ENCODE assay signal across 22 mouse cellular contexts in the genomic region with DNA sequence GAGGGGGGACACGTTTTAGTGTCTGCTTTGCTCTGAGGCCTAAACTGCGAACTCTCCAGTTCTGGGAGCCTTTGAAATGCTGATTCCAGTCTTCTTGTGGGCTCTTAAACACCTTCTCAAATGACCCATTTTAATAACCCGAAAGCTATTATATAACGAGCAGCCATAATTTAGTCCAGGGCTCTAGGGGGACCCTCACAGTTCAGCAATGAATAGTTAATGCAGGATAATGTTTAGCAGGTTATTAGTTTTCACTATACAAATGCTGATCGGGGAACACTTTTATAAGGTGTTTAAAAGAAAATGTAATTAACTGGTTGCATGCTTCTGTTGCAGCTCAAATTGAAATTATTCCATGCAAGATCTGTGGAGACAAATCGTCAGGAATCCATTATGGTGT. TPM values are rescaled to one million over a fixed set of nuclear protein-coding genes. Genes with fewer than 3 reads are reported as not detected.
A peak's percentile ranks its signal among the peaks of the same experiment; 100 is the strongest.
DNase-seq lines count a peak whose midpoint lies in the region; ATAC-seq lines count a peak whose summit lies in the region.
"Had no signal": no experiment of that assay in that cellular context is flagged by ENCODE, and none has a peak within 500 bp of the region (broad histone marks: within the 10 kb centered on the region; RNA-seq: fewer than 3 reads in every experiment).

No protein-coding gene starts in this region.

- no peak overlapping the region for H3K4me3 ChIP-seq in embryonic facial prominence, embryonic 11.5 days (ENCODE audit: low read depth, low read length)
- no peak overlapping the region for H3K4me3 ChIP-seq in embryonic facial prominence, embryonic 10.5 days
- no peak overlapping the region for H3K4me3 ChIP-seq in midbrain, embryonic 14.5 days (replicated peaks; ENCODE audit: low read depth, low read length)
- no peak overlapping the region for H3K4me3 ChIP-seq in midbrain, embryonic 10.5 days
- H3K4me3 ChIP-seq in limb, embryonic 10.5 days: no peak overlapping the region
- H3K4me3 ChIP-seq in neural tube, embryonic 14.5 days (ENCODE audit: low read depth, low read length): no peak overlapping the region
- H3K4me3 ChIP-seq: embryonic facial prominence, embryonic 12.5 days; intestine, embryonic 15.5 days; myocyte had no signal

- H3K4me2 ChIP-seq in embryonic facial prominence, embryonic 11.5 days (ENCODE audit: low read depth, low read length): no peak overlapping the region
- no peak overlapping the region for H3K4me2 ChIP-seq in midbrain, embryonic 14.5 days (ENCODE audit: low read length)
- no peak overlapping the region for H3K4me2 ChIP-seq in neural tube, embryonic 14.5 days (ENCODE audit: low read depth, low read length)
- H3K4me2 ChIP-seq: embryonic facial prominence, embryonic 12.5 days; intestine, embryonic 15.5 days had no signal

- no peaks in the 10 kb centered on the region for H3K9me3 ChIP-seq in embryonic facial prominence, embryonic 11.5 days (replicated peaks; ENCODE audit: control insufficient read depth, low read length)
- H3K9me3 ChIP-seq in embryonic facial prominence, embryonic 10.5 days: no peaks in the 10 kb centered on the region
- H3K9me3 ChIP-seq in midbrain, embryonic 14.5 days (ENCODE audit: control insufficient read depth, low read length): no peaks in the 10 kb centered on the region
- no peaks in the 10 kb centered on the region for H3K9me3 ChIP-seq in midbrain, embryonic 10.5 days (replicated peaks)
- H3K9me3 ChIP-seq in limb, embryonic 10.5 days (replicated peaks): no peaks in the 10 kb centered on the region
- H3K9me3 ChIP-seq in neural tube, embryonic 14.5 days (ENCODE audit: control insufficient read depth, low read length): no peaks in the 10 kb centered on the region
- H3K9me3 ChIP-seq: embryonic facial prominence, embryonic 12.5 days; intestine, embryonic 15.5 days had no signal

- 47% methylated on average over 6 of the region's 6 CpGs for WGBS in embryonic facial prominence, embryonic 11.5 days
- WGBS in embryonic facial prominence, embryonic 10.5 days: 68% methylated on average over 6 of the region's 6 CpGs
- 49% methylated on average over 6 of the region's 6 CpGs for WGBS in midbrain, embryonic 14.5 days
- 87% methylated on average over 6 of the region's 6 CpGs for WGBS in midbrain, embryonic 10.5 days
- 30% methylated on average over 6 of the region's 6 CpGs for WGBS in limb, embryonic 10.5 days
- 30% methylated on average over 6 of the region's 6 CpGs for WGBS in neural tube, embryonic 14.5 days

- no peaks in the 10 kb centered on the region for H3K36me3 ChIP-seq in embryonic facial prominence, embryonic 11.5 days (replicated peaks; ENCODE audit: control insufficient read depth, insufficient read depth, low read depth, low read length)
- no peaks in the 10 kb centered on the region; the same call in 1 of the 2 replicates for H3K36me3 ChIP-seq in embryonic facial prominence, embryonic 10.5 days (replicated peaks)
- H3K36me3 ChIP-seq in midbrain, embryonic 14.5 days (ENCODE audit: control insufficient read depth, insufficient read depth, low read length): no peaks in the 10 kb centered on the region
- no peaks in the 10 kb centered on the region for H3K36me3 ChIP-seq in midbrain, embryonic 10.5 days
- H3K36me3 ChIP-seq in limb, embryonic 10.5 days: no peaks in the 10 kb centered on the region
- H3K36me3 ChIP-seq in neural tube, embryonic 14.5 days (ENCODE audit: control insufficient read depth, insufficient read depth, low read length): no peaks in the 10 kb centered on the region
- H3K36me3 ChIP-seq: embryonic facial prominence, embryonic 12.5 days; intestine, embryonic 15.5 days had no signal

- ATAC-seq in embryonic facial prominence, embryonic 11.5 days (replicated peaks; ENCODE audit: insufficient number of reproducible peaks, low FRiP score, low TSS enrichment, low read depth): no peak
- ATAC-seq in midbrain, embryonic 14.5 days (ENCODE audit: low FRiP score, low TSS enrichment): no peak
- peak; percentile 88 for ATAC-seq in neural tube, embryonic 14.5 days (ENCODE audit: low read depth)
- ATAC-seq in activated CD4-positive, CD25-positive, alpha-beta regulatory T cell, adult 4 months: no peak
- ATAC-seq: forebrain, postnatal 0 days; intestine, embryonic 15.5 days; lung, postnatal 0 days had no signal

- H3K27ac ChIP-seq in embryonic facial prominence, embryonic 11.5 days (replicated peaks; ENCODE audit: low read depth, low read length): no peak overlapping the region
- no peak overlapping the region for H3K27ac ChIP-seq in embryonic facial prominence, embryonic 10.5 days (replicated peaks)
- no peak overlapping the region for H3K27ac ChIP-seq in midbrain, embryonic 14.5 days (replicated peaks; ENCODE audit: low read depth, low read length)
- H3K27ac ChIP-seq in midbrain, embryonic 10.5 days (replicated peaks): no peak overlapping the region
- no peak overlapping the region for H3K27ac ChIP-seq in limb, embryonic 10.5 days
- no peak overlapping the region for H3K27ac ChIP-seq in neural tube, embryonic 14.5 days (ENCODE audit: low read depth, low read length)
- H3K27ac ChIP-seq: embryonic facial prominence, embryonic 12.5 days; intestine, embryonic 15.5 days; macrophage had no signal

- H3K9ac ChIP-seq in embryonic facial prominence, embryonic 11.5 days (replicated peaks; ENCODE audit: low read length): no peak overlapping the region
- H3K9ac ChIP-seq in midbrain, embryonic 14.5 days (replicated peaks; ENCODE audit: low read length): no peak overlapping the region
- no peak overlapping the region for H3K9ac ChIP-seq in neural tube, embryonic 14.5 days (replicated peaks; ENCODE audit: low read depth, low read length)
- H3K9ac ChIP-seq: embryonic facial prominence, embryonic 12.5 days; forebrain, postnatal 0 days; intestine, embryonic 15.5 days had no signal

- H3K27me3 ChIP-seq in embryonic facial prominence, embryonic 11.5 days (ENCODE audit: control insufficient read depth, insufficient read depth, low read length): no peaks in the 10 kb centered on the region
- no peaks in the 10 kb centered on the region for H3K27me3 ChIP-seq in embryonic facial prominence, embryonic 10.5 days (replicated peaks; ENCODE audit: low read depth, poor library complexity, severe bottlenecking)
- H3K27me3 ChIP-seq in midbrain, embryonic 14.5 days (ENCODE audit: control insufficient read depth, insufficient read depth, low read length): no peaks in the 10 kb centered on the region
- no peaks in the 10 kb centered on the region for H3K27me3 ChIP-seq in midbrain, embryonic 10.5 days (ENCODE audit: low read depth, poor library complexity, severe bottlenecking)
- H3K27me3 ChIP-seq in limb, embryonic 10.5 days (ENCODE audit: low read depth, poor library complexity, severe bottlenecking): peaks cover 71% of the 10 kb centered on the region
- H3K27me3 ChIP-seq in neural tube, embryonic 14.5 days (ENCODE audit: control insufficient read depth, insufficient read depth, low read length): no peaks in the 10 kb centered on the region
- H3K27me3 ChIP-seq: embryonic facial prominence, embryonic 12.5 days; intestine, embryonic 15.5 days had no signal

- DNase-seq in embryonic facial prominence, embryonic 11.5 days (ENCODE audit: low spot score): peak; percentile 15
- DNase-seq in embryonic facial prominence, embryonic 10.5 days (ENCODE audit: low spot score): no peak
- peak; percentile 44 for DNase-seq in midbrain, embryonic 14.5 days
- no peak for DNase-seq in midbrain, embryonic 10.5 days (ENCODE audit: low spot score)
- DNase-seq in limb, embryonic 10.5 days (ENCODE audit: low spot score): peak; percentile 46
- no peak for DNase-seq in right cerebral cortex, postnatal 25 days
- DNase-seq: adrenal gland, postnatal 25 days; cerebellum, adult 9-10 months; forebrain, postnatal 0 days; gastrocnemius, postnatal 36 days; heart, postnatal 36 days; kidney, adult 9 months; kidney, postnatal 14 days; layer of hippocampus, postnatal 36 days; thymus, postnatal 25 days had no signal

- H3K4me1 ChIP-seq in embryonic facial prominence, embryonic 11.5 days (ENCODE audit: control insufficient read depth, insufficient read depth, low read length): peaks cover 2% of the 10 kb centered on the region; the same call in 1 of the 2 replicates
- H3K4me1 ChIP-seq in embryonic facial prominence, embryonic 10.5 days: peaks cover 14% of the 10 kb centered on the region
- H3K4me1 ChIP-seq in midbrain, embryonic 14.5 days (ENCODE audit: control insufficient read depth, insufficient read depth, low read length): peaks cover 3% of the 10 kb centered on the region; the same call in 1 of the 2 replicates
- H3K4me1 ChIP-seq in midbrain, embryonic 10.5 days: 0 out of 2 replicates have a peak, but pooled peaks cover 5% of the 10 kb centered on the region
- peaks cover 25% of the 10 kb centered on the region for H3K4me1 ChIP-seq in limb, embryonic 10.5 days
- H3K4me1 ChIP-seq in neural tube, embryonic 14.5 days (ENCODE audit: control insufficient read depth, insufficient read depth, low read length): peaks cover 6% of the 10 kb centered on the region; the same call in 1 of the 2 replicates
- H3K4me1 ChIP-seq: intestine, embryonic 15.5 days had no signal

RNA-seq across cellular contexts. Expression of a gene that starts 49.9 kb away (rescaled TPM):
- polyA plus RNA-seq in embryonic facial prominence, embryonic 11.5 days (2014; fragmentation: Nextera tagmentation; extraction: Ambion mirVana): 27.3 and 32.1 TPM in 2 replicates
- polyA plus RNA-seq in embryonic facial prominence, embryonic 10.5 days (2016; fragmentation: Nextera tagmentation; extraction: Ambion mirVana): 22.5 and 23.0 TPM in 2 replicates
- polyA plus RNA-seq in midbrain, embryonic 14.5 days (2014; fragmentation: Nextera tagmentation; extraction: Ambion mirVana): 10.4 and 12.8 TPM in 2 replicates
- 21.9 and 23.2 TPM in 2 replicates for polyA plus RNA-seq in midbrain, embryonic 10.5 days (2016; fragmentation: Nextera tagmentation; extraction: Ambion mirVana)
- polyA plus RNA-seq in limb, embryonic 10.5 days (2016; fragmentation: Nextera tagmentation; extraction: Ambion mirVana): 22.5 and 25.2 TPM in 2 replicates
- 11.4 and 12.3 TPM in 2 replicates for polyA plus RNA-seq in neural tube, embryonic 14.5 days (2014; fragmentation: Nextera tagmentation; extraction: Ambion mirVana)
- 10 to 100 TPM; 12.8 to 16.0 TPM for polyA plus RNA-seq in activated CD4-positive, CD25-positive, alpha-beta regulatory T cell, adult 4 months (2017; shearing (Covaris generic))

Comparison
In these comparisons a context has a peak if more than half of its experiments do, and no peak if none do; other contexts are left out.
1. DNase-seq: peak in embryonic facial prominence, embryonic 11.5 days (single experiment), midbrain, embryonic 14.5 days (single experiment) and limb, embryonic 10.5 days (single experiment); none in embryonic facial prominence, embryonic 10.5 days (single experiment), midbrain, embryonic 10.5 days (single experiment) and right cerebral cortex, postnatal 25 days (single experiment).